Mouse (Mus musculus): ENCODE measurements at regions not wholly inside any gene's neighbourhood (a gene's known extent, or its start where the extent isn't known, plus 50 kb on each side); places are given as distances from the start of the nearest gene placed in this dataset.

DNA sequence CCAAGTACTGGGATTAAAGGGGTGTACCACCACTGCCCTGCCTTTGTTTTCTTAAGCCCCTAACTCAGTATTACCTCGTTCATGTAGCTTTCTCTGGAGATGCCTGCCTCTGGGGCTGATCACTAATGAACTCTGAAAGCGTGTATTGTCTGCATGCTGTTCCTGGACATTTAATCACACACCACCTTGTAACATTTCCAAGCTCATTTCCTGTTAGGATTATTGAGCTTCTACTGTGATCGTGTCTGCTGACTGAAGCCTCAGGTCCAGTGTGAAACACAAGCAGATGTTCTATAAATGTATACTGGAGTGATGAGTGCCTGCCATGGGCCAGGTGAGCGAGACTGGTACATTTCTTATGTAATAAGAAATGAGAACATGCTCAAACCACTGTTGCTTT lies 398.6 kb downstream of the Brinp2 start:
- no peak for DNase-seq

DNA sequence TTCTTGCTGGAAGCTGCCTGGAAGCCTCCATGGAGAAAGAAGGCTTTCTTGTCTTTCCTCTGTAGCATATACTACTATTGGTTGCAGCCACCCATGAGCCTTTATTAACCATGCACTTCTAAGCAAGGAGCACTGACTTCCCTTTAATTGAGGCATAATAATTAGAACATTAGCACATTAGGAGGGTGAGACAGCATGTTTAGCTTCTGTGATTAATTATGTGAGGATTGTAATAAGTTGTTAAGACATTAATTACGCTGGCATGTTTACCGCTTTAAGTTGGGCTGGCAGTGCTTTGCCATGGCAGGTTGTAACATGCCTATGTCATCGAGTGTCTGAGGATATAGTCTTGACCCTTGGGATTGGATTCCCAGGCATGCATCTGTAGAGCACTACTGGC lies 391.7 kb downstream of the Brinp2 start:
- no peak for DNase-seq

DNA sequence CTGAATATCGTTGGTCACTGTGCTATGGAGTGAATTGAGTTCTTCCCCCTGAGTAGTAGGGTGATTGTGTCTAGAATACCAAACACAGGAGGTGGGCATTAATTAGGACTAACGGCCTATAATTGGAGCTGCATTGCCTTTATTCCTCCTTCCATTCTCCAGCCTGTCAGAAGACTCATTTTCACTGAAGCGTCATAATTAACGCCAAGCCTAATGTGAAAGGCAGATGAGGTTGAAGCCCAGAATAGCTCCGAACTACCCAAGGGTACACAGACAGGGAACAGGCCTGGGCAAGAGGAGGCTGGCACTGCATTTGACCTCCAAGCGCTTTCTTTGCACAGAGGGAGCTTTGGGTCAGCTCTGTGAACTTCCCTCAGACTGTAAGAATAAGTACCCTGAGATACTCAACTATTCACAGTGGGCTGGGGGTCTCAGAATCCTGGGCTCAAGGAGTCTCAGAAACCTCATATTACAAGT lies 386.5 kb downstream of the Brinp2 start:
- no peak for DNase-seq

GRCm38 (mm10) chr1:157973373-157974232 lies 382.5 kb downstream of the Brinp2 start:
- DNase-seq = no peak

- peak; percentile 15 to 38 for DNase-seq
Observed at GRCm38 (mm10) chr1:157974656-157975055, 381.5 kb downstream of the Brinp2 start.

DNA sequence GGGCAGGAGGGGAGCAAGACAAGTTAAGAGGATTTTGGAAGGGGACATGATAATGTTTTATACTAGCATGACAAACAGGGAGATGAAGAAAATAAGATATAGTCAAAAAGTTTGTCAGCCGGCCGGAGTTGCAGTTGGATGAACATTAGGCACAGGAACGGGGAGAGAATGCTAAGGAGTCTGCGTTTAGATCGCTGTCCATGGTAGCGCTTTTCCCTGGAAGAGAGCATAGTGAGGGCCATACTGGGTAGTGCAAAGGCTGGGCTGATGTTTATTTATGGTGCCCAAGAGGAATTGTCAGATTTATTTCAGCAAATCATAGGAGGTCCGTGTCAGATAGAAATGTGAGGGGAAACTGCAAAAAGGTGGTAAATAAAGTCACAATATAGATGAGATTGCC lies 337.0 kb downstream of the Brinp2 start:
- peak; percentile 4 for DNase-seq

- DNase-seq = no peak
Observed at GRCm38 (mm10) chr1:158039756-158040155, 316.4 kb downstream of the Brinp2 start.

GRCm38 (mm10) chr1:158040334-158040733 lies 315.8 kb downstream of the Brinp2 start:
- DNase-seq = no peak

DNA sequence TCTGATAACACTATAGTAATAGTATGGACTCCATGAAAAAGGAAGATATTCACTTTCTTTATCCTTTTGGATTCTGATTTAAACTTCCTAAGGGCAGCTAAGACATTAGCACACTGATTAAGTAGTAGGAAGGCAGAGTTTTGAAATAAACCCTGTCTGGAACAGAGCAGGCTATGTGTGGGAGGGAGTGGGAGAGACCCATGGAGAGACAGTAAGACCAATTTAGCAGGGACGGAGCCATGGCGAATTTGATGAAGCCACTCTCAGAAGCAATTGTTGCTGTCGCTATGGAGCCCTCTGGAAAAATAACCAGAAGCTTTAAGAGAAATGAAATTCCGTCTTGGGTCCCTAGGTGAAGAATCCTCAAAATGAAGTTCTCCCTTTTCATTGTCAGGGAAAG lies 303.5 kb downstream of the Brinp2 start:
- no peak for DNase-seq

DNA sequence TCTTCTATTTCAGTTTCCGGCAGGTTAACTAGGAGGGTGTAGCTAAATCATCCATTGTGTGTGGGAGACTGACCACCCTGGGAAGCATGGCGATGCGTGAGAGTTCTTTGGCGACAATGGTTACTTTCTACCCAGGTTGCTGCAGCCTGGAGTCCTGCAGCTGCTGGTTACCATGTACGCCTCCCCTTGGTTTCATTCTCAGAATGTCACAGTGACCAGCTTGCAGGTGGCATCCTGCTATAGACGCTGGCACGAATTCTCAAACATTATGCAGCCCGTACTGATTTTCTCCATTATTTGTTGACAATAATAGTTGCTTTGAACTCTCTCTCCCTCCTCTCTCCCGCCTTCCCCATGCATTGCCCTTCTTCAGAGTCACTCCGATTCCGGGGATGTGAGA lies 301.2 kb downstream of the Brinp2 start:
- DNase-seq = no peak

DNA sequence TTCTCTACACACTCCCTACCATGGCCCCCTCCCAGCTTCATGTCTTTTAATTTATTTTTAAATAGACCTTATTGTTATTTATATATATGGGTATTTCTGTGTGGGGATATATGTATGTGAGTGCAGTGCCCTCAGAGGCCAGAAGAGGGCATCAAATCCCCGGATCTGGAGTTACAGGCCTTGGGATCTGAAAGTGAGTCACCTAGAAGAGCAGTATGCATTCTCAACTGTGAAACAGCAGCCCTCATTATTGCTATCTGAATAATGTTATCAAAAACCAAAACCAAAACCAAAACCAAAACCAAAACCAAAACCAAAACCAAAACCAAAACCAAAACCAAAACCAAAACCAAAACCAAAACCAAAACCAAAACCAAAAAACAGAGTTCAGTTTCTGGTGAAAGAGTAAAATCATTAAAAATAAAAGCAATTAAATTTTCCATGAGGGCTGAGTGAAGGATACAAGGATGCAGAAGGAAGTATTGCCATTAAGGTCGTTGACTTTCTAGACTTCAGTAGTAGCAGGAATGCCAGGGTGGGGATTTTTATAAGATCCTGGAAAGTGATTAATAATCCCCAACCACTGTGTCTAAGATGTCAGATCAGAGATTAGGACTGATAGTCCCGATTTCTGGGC lies 299.0 kb downstream of the Brinp2 start:
- DNase-seq = peak; percentile 25 to 28

DNA sequence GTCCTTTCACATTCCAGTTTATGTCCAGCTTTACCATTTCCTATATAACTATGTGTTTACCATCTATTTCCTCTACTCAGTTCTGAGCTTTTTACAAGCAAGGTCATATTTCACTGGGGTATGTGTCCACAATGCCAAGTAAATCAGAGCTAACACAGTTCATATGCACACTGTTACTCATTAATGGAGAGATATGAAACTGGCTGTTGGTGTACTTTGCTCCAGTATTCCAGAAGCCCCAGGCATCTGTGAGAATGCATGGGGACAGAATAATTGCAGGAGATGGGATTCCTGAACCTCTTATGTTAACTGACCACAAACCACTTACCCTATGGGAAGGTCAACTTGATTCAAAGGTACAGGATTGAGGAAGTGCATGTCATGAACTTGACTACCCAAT lies 298.3 kb downstream of the Brinp2 start:
- no peak for DNase-seq

GRCm38 (mm10) chr1:158061995-158062394 lies 294.1 kb downstream of the Brinp2 start:
- no peak for DNase-seq

- no peak for DNase-seq
Observed at GRCm38 (mm10) chr1:158082181-158082580, 273.9 kb downstream of the Brinp2 start.

- no peak for DNase-seq
Observed at GRCm38 (mm10) chr1:158085856-158086255, 270.3 kb downstream of the Brinp2 start.

DNA sequence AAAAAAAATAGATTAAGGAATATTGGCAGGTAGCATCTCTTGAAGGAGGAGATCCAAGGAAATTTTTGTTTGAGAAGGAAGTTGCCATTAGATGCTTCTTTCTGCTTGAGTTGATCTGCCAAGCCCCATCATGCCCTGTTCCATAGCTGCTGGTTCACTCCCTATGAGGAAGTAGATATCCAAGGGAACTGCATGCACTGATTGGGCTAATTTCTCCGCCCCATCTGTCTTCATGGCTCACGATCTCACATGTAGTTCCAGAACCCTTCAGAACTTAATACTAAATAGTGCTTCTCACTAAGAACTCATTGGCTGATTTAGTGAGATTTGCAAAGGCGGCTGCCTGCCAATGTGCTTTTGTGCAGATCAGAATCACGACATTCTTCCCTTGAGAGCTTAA lies 258.6 kb downstream of the Brinp2 start:
- DNase-seq = peak in 1 of 2 experiments; percentile 9

GRCm38 (mm10) chr1:158119708-158120107 lies 236.4 kb downstream of the Brinp2 start:
- no peak for DNase-seq

- no peak for DNase-seq
Observed at GRCm38 (mm10) chr1:158124902-158125301, 231.2 kb downstream of the Brinp2 start.

GRCm38 (mm10) chr1:158126272-158126671 lies 229.9 kb downstream of the Brinp2 start:
- DNase-seq = no peak

GRCm38 (mm10) chr1:158129243-158129770 lies 226.8 kb downstream of the Brinp2 start:
- DNase-seq = no peak

GRCm38 (mm10) chr1:158147525-158147924 lies 208.6 kb downstream of the Brinp2 start:
- peak; percentile 81 to 82 for DNase-seq

DNA sequence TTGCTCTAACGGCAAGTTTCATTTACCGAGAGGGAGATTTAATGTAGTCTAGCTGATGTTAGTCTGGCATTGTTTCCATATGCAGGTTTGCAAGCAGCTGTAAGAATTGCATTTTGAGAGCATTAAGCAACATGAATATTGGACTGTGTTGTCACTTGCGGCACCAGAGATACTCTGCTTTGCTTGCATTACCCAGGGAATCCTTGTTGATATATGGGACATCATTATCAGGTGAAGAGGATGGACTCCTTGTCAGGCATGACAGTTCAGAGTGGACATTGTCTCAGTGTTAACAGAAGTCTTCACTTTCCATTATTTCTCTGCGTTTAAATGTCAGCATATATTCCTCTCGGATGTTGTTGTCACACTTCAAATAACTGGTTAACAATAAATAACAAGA lies 208.1 kb downstream of the Brinp2 start:
- no peak for DNase-seq

DNA sequence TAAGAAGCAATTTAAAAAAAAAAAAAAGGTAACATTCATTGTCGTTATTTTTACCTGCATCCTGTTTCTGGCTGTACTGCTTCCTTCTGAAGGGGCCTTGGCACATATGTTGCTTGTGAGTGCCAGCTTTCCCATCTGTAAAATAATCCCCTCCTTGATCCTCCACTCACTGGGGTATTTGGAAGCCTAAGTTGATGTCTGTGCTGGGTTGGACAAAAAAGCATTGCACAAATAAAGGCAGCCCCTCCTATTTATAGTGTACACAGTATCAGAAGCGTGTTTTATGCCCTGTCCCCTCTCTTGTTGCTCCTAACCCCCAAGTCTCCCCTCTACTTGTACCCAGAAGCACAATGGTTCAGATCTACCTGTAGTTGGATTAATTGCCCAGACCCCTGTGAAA lies 195.0 kb downstream of the Brinp2 start:
- DNase-seq = peak; percentile 71 to 80

- DNase-seq = peak; percentile 17
Observed at GRCm38 (mm10) chr1:158161533-158161932, 194.6 kb downstream of the Brinp2 start.

All from cerebellum, postnatal 10 days (tissue).